Mouse (Mus musculus) splenic B cell, adult 2 months (primary cell): Measurements from ENCODE around the gene Slc47a1.
"Not testable (repeated sequence)": the region's sequence is repeated elsewhere in the genome, so short reads cannot be mapped to it uniquely, and the experiment has no call there.

Experiments
- DNase-seq: peaks from one replicate; pipeline ENCODE4 v3.0.0-alpha.2; 2011; ENCODE audit warnings: low read depth, low spot score
- H3K27me3 ChIP-seq: 2 replicates; pipeline ENCODE4 v1.6.1; 2012; ENCODE audit warnings: mild to moderate bottlenecking, low read length, moderate library complexity, mixed read lengths; ENCODE audit not compliant: control insufficient read depth, poor library complexity, insufficient read depth, severe bottlenecking
- H3K36me3 ChIP-seq: 2 replicates; pipeline ENCODE4 v1.6.1; 2012; ENCODE audit warnings: mild to moderate bottlenecking, low read length, moderate library complexity, mixed read lengths; ENCODE audit not compliant: control insufficient read depth, poor library complexity, insufficient read depth, severe bottlenecking

Gene Slc47a1

GRCm38 (mm10) chr11:61316864-61317263 is 61.3 kb downstream of the Slc47a1 start:
- Histone ChIP-seq H3K36me3 (no peaks in the 10 kb centered on the region), H3K27me3 (no peaks in the 10 kb centered on the region)
- DNase-seq, result no peak

DNA sequence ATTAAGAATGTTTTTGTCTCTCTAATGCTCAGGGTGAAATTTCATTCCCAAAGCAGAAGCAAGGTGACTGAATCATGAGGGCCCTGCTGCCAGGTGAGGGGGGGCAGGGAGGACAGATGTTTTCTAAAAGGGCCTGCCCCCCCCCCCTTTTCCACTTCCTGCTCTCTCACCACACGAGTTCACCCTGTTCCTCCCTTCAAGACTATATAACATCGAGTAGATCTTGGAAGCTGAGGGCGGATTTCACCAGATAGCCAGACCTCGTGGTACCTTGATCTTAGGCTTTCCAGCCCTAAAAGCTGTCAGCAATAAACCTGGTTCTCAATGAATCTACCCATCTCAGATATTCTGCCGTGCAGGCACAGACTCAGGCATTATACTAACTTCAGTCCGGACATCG is 67.8 kb downstream of the Slc47a1 start:
- no peak for DNase-seq

GRCm38 (mm10) chr11:61309831-61310230 is 68.3 kb downstream of the Slc47a1 start:
- no peaks in the 10 kb centered on the region for H3K36me3 ChIP-seq
- no peaks in the 10 kb centered on the region for H3K27me3 ChIP-seq
- peak; percentile 63 for DNase-seq

More for the DNA sequence above, 67.8 kb downstream of the Slc47a1 start:
- no peaks in the 10 kb centered on the region for H3K36me3 ChIP-seq
- no peaks in the 10 kb centered on the region for H3K27me3 ChIP-seq

DNA sequence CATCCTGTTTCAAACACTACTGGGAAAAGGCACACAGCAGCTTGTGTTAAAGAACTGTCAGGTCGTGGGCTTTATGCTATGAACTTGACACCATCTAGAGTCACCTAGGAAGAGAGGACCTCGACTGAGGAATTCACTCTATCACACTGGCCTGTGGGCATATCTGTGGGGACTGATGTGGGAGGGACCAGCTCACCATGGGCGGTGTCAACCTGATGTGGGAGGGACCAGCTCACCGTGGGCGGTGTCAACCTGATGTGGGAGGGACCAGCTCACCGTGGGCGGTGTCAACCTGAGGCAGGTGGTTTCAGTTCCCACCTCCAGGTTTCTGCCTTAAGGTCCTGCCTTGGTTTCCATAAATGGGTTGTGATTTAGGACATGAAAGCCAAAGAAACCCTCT is 70.3 kb downstream of the Slc47a1 start:
- H3K36me3 ChIP-seq, result no peaks in the 10 kb centered on the region
- H3K27me3 ChIP-seq, result no peaks in the 10 kb centered on the region
- DNase-seq, result peak; percentile 8

GRCm38 (mm10) chr11:61305377-61305776 is 72.8 kb downstream of the Slc47a1 start:
- DNase-seq, result peak; percentile 78
- no peaks in the 10 kb centered on the region for H3K27me3 ChIP-seq
- H3K36me3 ChIP-seq, result no peaks in the 10 kb centered on the region

DNA sequence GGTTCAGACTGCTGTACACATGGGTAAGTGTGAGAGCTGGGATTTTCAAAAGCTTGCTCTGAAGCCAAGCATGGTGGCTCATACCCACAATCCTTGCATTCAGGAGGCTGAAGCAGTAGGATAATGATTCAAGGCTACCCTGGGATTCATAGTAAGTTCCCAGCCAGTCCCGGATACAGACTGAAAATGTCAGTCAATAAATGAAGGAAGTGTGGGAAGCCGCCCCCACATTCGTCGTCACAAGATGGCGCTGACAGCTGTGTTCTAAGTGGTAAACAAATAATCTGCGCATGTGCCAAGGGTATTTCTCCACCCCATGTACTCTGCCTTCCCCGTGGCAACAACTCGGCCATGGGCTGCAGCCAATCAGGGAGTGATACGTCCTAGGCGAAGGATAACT is 73.6 kb downstream of the Slc47a1 start:
- H3K36me3 ChIP-seq, DNase-seq: not testable (repeated sequence)

GRCm38 (mm10) chr11:61300716-61301392 is 77.3 kb downstream of the Slc47a1 start:
- DNase-seq, result no peak
- Histone ChIP-seq H3K36me3 (no peaks in the 10 kb centered on the region), H3K27me3 (no peaks in the 10 kb centered on the region)

More for the DNA sequence above, 73.6 kb downstream of the Slc47a1 start:
- H3K27me3 ChIP-seq, result not testable (repeated sequence)

DNA sequence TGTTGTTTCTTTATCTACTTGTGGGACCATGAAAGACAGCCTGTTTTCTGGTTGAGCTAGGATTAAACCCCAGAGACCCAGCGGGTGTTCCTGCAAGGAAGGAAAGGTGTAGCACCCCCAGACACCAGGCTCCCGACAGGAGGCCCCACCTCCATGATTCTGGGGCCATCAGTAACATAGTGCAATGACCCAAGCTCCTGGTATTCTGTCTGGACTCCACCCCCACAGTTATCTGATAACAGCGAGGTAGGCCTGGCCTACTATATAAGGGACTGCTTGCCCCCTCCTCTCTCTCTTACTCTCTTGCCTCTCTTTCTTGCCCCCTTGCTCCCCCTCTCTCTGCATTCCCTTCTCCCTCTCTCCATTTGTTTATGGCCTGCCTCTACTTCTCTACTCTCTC is 77.9 kb downstream of the Slc47a1 start:
- no peaks in the 10 kb centered on the region for H3K36me3 ChIP-seq
- DNase-seq, result no peak
- no peaks in the 10 kb centered on the region for H3K27me3 ChIP-seq

GRCm38 (mm10) chr11:61297901-61298300 is 80.2 kb downstream of the Slc47a1 start:
- H3K27me3 ChIP-seq, result no peaks in the 10 kb centered on the region
- no peaks in the 10 kb centered on the region for H3K36me3 ChIP-seq
- no peak for DNase-seq

- DNase-seq, result no peak
These were observed 80.8 kb downstream of the Slc47a1 start for GRCm38 (mm10) chr11:61297326-61297725.

DNA sequence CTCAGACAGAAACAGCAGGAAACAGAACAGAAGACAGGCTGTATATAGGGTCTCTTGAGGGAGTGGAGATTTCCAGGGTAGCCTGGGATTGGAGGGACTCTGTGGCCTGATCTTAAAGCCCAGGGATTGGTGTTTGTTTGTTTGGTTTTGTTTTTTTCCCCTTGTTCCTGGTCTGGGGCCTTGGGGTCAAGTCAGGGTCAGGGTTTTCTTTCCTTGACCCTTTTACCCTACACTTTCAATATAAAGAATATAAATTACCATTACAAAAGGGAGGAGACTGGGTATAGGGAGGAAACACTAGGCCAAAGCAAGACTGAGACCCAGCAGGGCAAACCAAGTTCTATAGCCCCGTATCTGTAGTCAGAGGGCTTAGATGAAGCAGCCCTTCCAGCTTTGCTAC is 81.6 kb downstream of the Slc47a1 start:
- DNase-seq, result no peak
- no peaks in the 10 kb centered on the region for H3K36me3 ChIP-seq
- no peaks in the 10 kb centered on the region for H3K27me3 ChIP-seq

More at GRCm38 (mm10) chr11:61297326-61297725, 80.8 kb downstream of the Slc47a1 start:
- no peaks in the 10 kb centered on the region for H3K36me3 ChIP-seq
- no peaks in the 10 kb centered on the region for H3K27me3 ChIP-seq

DNA sequence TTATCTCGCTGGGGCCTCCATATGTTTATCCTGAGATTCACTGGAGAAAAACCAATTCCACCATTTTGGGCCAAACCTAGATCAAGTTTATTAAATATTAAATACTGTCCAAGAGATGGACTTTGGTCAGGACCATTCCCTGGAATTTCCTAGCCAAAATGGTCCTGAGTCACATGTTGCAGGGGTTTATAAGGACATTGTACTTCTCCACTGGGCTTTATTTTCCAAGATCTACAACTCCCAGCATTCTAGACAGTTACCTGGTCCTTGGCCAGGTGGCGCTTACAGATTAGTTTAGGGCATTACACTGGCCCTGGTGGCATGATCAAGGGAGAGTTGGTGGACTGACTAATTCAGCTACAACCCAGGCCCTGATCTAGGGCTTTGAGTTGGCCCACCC is 82.6 kb downstream of the Slc47a1 start:
- no peaks in the 10 kb centered on the region for H3K36me3 ChIP-seq
- no peak for DNase-seq

GRCm38 (mm10) chr11:61294431-61294830 is 83.7 kb downstream of the Slc47a1 start:
- no peaks in the 10 kb centered on the region for H3K27me3 ChIP-seq
- H3K36me3 ChIP-seq, result no peaks in the 10 kb centered on the region
- DNase-seq, result no peak

More for the DNA sequence above, 82.6 kb downstream of the Slc47a1 start:
- no peaks in the 10 kb centered on the region for H3K27me3 ChIP-seq
